Mouse (Mus musculus) thymus, postnatal 36 days (tissue): ENCODE measurements around the gene Sidt2.

Experiments
- DNase-seq, 2 experiments: peaks; one replicate each; pipeline ENCODE4 v3.0.0; 2022; ENCODE audit warnings: mixed read lengths in 2 of 2

Sidt2 gene

GRCm38 (mm10) chr9:45910995-45911394 lies 44.1 kb downstream of the Sidt2 start:
- DNase-seq, result no peak

GRCm38 (mm10) chr9:45907078-45907428 lies 48.0 kb downstream of the Sidt2 start:
- no peak for DNase-seq

GRCm38 (mm10) chr9:45906355-45907077 lies 48.5 kb downstream of the Sidt2 start, which contains the start of the genes Pcsk7 and Rnf214:
TSS of gene Pcsk7 (plus strand) at chr9:45906497.
TSS of gene Rnf214 (minus strand) at chr9:45906911.
- DNase-seq, result peak; percentile 90 to 91

GRCm38 (mm10) chr9:45905811-45906237 lies 49.2 kb downstream of the Sidt2 start:
- peak in 1 of 2 experiments; percentile 17 for DNase-seq

- DNase-seq, result no peak
These were observed 49.9 kb downstream of the Sidt2 start for GRCm38 (mm10) chr9:45905196-45905595.

GRCm38 (mm10) chr9:45893681-45894080 lies 61.4 kb downstream of the Sidt2 start:
- DNase-seq, result no peak
